ENCODE assay signal across 9 mouse cellular contexts in the genomic region with DNA sequence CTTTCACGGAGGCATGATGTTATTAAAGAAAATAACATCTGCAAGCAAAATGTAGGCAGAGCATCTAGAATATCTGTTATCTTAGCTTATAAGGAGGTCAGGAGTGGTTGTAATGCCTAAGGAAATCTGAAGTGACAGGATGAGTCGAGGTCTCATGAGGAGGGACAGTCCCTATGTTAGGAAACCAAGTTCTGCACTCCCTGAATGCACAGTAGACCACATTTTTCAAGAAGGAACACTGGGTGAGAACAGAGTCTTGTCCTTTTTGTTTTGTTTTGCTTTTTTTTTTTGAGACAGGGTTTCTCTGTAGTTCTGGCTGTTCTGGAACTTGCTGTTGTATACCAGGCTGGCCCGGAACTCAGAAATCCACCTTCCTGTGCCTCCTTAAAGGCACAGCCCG. TPM values are rescaled to one million over a fixed set of nuclear protein-coding genes. Genes with fewer than 3 reads are reported as not detected.
DNase-seq lines count a peak whose midpoint lies in the region; ATAC-seq and TF ChIP-seq lines count a peak whose summit lies in the region.
"Had no signal": no experiment of that assay in that cellular context is flagged by ENCODE, and none has a peak within 500 bp of the region (broad histone marks: within the 10 kb centered on the region; RNA-seq: fewer than 3 reads in every experiment).

No protein-coding gene starts in this region.

- H3K27me3 ChIP-seq in lung, embryonic 14.5 days (ENCODE audit: insufficient read depth, low read length): no peaks in the 10 kb centered on the region
- no peaks in the 10 kb centered on the region for H3K27me3 ChIP-seq in embryonic facial prominence, embryonic 12.5 days
- H3K27me3 ChIP-seq in limb, embryonic 11.5 days (ENCODE audit: control insufficient read depth, insufficient read depth, low read length): no peaks in the 10 kb centered on the region
- H3K27me3 ChIP-seq in splenic B cell, adult 2 months (ENCODE audit: control insufficient read depth, insufficient read depth, low read length, poor library complexity, severe bottlenecking): no peaks in the 10 kb centered on the region

- TF ChIP-seq CTCF in lung, embryonic 14.5 days (IDR thresholded peaks at IDR 0.05; ENCODE audit: low read depth): no peak

- H3K4me3 ChIP-seq in lung, embryonic 14.5 days (ENCODE audit: low read depth, low read length): peak overlapping the region; percentile 95
- H3K4me3 ChIP-seq in embryonic facial prominence, embryonic 12.5 days: peak overlapping the region; percentile 91
- H3K4me3 ChIP-seq in limb, embryonic 11.5 days (ENCODE audit: low read depth, low read length): peak overlapping the region; percentile 83

- peak overlapping the region; percentile 93; the same call in 1 of the 2 replicates for H3K27ac ChIP-seq in lung, embryonic 14.5 days (ENCODE audit: low read depth)
- no peak overlapping the region for H3K27ac ChIP-seq in embryonic facial prominence, embryonic 12.5 days
- H3K27ac ChIP-seq in limb, embryonic 11.5 days (replicated peaks; ENCODE audit: low read depth, low read length): no peak overlapping the region

- DNase-seq in lung, embryonic 14.5 days: no peak
- no peak for DNase-seq in lung, postnatal 36 days
- no peak for DNase-seq in limb, embryonic 11.5 days (ENCODE audit: low spot score)
- peak; percentile 22 for DNase-seq in splenic B cell, adult 2 months (ENCODE audit: low read depth, low spot score)
- no peak for DNase-seq in Muller cell, postnatal 12 days (ENCODE audit: inconsistent ontology term)
- DNase-seq in cerebellum, adult 9-10 months: no peak
- DNase-seq in kidney, adult 11 months: no peak
- DNase-seq: cerebellum, adult 11-12 months had no signal

- H3K36me3 ChIP-seq in lung, embryonic 14.5 days (ENCODE audit: insufficient read depth): no peaks in the 10 kb centered on the region
- H3K36me3 ChIP-seq in embryonic facial prominence, embryonic 12.5 days: no peaks in the 10 kb centered on the region
- no peaks in the 10 kb centered on the region for H3K36me3 ChIP-seq in limb, embryonic 11.5 days (ENCODE audit: control insufficient read depth, insufficient read depth, low read length)
- no peaks in the 10 kb centered on the region for H3K36me3 ChIP-seq in splenic B cell, adult 2 months (ENCODE audit: control insufficient read depth, insufficient read depth, low read length, poor library complexity, severe bottlenecking)

- 27% methylated on average over 4 of the region's 4 CpGs for WGBS in lung, embryonic 14.5 days
- 39% methylated on average over 4 of the region's 4 CpGs for WGBS in embryonic facial prominence, embryonic 12.5 days
- 57% methylated on average over 4 of the region's 4 CpGs for WGBS in limb, embryonic 11.5 days

- ATAC-seq in lung, embryonic 14.5 days (ENCODE audit: insufficient read depth): no peak
- ATAC-seq in embryonic facial prominence, embryonic 12.5 days (ENCODE audit: insufficient number of reproducible peaks, insufficient read depth, low FRiP score, low TSS enrichment): no peak
- no peak for ATAC-seq in limb, embryonic 11.5 days (ENCODE audit: insufficient number of reproducible peaks, low FRiP score, low TSS enrichment, low read depth)

- H3K9me3 ChIP-seq in lung, embryonic 14.5 days (ENCODE audit: low read depth, low read length): no peaks in the 10 kb centered on the region
- H3K9me3 ChIP-seq in embryonic facial prominence, embryonic 12.5 days: no peaks in the 10 kb centered on the region
- no peaks in the 10 kb centered on the region for H3K9me3 ChIP-seq in limb, embryonic 11.5 days (ENCODE audit: control insufficient read depth, low read length)

- peak overlapping the region; percentile 91 for H3K4me2 ChIP-seq in lung, embryonic 14.5 days
- peak overlapping the region; percentile 93 for H3K4me2 ChIP-seq in embryonic facial prominence, embryonic 12.5 days (replicated peaks)
- peak overlapping the region; percentile 88 for H3K4me2 ChIP-seq in limb, embryonic 11.5 days (ENCODE audit: low read depth, severe bottlenecking)

- H3K9ac ChIP-seq in lung, embryonic 14.5 days: peak overlapping the region; percentile 98
- peak overlapping the region; percentile 99 for H3K9ac ChIP-seq in embryonic facial prominence, embryonic 12.5 days
- peak overlapping the region; percentile 93 for H3K9ac ChIP-seq in limb, embryonic 11.5 days (ENCODE audit: low read length)

- 0 out of 2 replicates have a peak, but pooled peaks cover 4% of the 10 kb centered on the region for H3K4me1 ChIP-seq in lung, embryonic 14.5 days (ENCODE audit: insufficient read depth)
- H3K4me1 ChIP-seq in embryonic facial prominence, embryonic 12.5 days: peaks cover 15% of the 10 kb centered on the region
- H3K4me1 ChIP-seq in limb, embryonic 11.5 days (ENCODE audit: control insufficient read depth, insufficient read depth, low read length): 0 out of 2 replicates have a peak, but pooled peaks cover 7% of the 10 kb centered on the region

RNA-seq across cellular contexts. Expression of gene Zfp148, which starts 1.7 kb away (rescaled TPM):
- 50.3 and 55.5 TPM in 2 replicates for polyA plus RNA-seq in lung, embryonic 14.5 days (2014; fragmentation: Nextera tagmentation; extraction: Ambion mirVana)
- 64.2 and 68.3 TPM in 2 replicates for polyA plus RNA-seq in embryonic facial prominence, embryonic 12.5 days (2016; fragmentation: Nextera tagmentation; extraction: Ambion mirVana)
- polyA plus RNA-seq in limb, embryonic 11.5 days (2014; fragmentation: Nextera tagmentation; extraction: Ambion mirVana): 47.4 and 50.5 TPM in 2 replicates
